Mouse (Mus musculus): ENCODE results near the gene Wdr59.

- no peak for TF ChIP-seq CTCF (IDR thresholded peaks at IDR 0.05; ENCODE audit: low read depth, low read length)
- TF ChIP-seq GATA2 (IDR thresholded peaks at IDR 0.05; ENCODE audit: borderline replicate concordance, low read depth, low read length), result no peak
- TF ChIP-seq GATA1 (IDR thresholded peaks at IDR 0.05; ENCODE audit: borderline replicate concordance, low read length), result no peak
- TF ChIP-seq POLR2AphosphoS5 (IDR thresholded peaks at IDR 0.05; ENCODE audit: insufficient replicate concordance, low read depth, low read length), result no peak
These were observed 57.4 kb downstream of the Wdr59 start for GRCm38 (mm10) chr8:111464526-111464925.

All from G1E (cell line).